Mouse (Mus musculus) bone marrow macrophage, adult 2 months (primary cell): ENCODE data around the gene Tmcc1.

Source experiments
- CTCF ChIP-seq: IDR thresholded peaks from 2 replicates; pipeline ENCODE4 v1.5.1; 2012; ENCODE audit warnings: low read depth, mild to moderate bottlenecking, low read length, moderate library complexity
- POLR2A ChIP-seq: IDR thresholded peaks from 2 replicates; pipeline ENCODE4 v1.6.1; 2012; ENCODE audit warnings: mild to moderate bottlenecking, low read depth, low read length, borderline replicate concordance

DNA sequence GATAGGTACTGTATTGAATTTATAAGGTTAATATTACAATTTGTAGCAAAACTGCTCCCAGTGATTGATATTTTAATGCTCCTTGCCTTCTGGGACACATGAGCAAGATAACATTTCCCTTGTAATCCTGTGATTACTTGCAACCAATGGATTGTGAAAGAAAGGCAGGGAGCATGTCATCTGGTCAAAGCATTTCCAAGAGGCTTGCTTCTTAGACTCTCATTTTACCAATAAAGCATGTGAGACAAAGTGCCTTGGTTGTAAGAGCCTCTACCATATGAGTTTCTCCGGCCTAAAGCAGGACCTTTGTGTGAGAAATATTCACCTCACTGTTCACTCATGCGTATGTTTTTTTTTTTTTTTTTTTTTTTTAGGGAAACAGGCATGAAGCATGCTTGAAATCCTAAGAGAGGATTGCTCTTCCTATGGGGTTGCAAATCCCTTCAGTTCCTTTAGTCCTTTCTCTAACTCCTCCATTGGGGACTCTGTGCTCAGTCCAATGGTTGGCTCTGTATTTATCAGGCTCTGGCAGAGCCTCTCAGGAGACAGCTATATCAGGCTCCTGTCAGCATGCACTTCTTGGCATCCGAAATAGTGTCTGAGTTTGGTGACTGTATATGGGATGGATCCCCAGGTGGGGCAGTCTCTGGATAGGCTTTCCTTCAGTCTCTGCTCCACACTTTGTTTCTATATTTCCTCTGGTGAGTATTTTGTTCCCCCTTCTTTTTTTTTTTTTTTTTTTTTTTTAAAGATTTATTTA, 134.6 kb downstream of the Tmcc1 start:
- TF ChIP-seq CTCF (no peak), POLR2A (no peak)
